Mouse (Mus musculus): ENCODE data around the gene Cacna2d3.
A peak's percentile ranks its signal among the peaks of the same experiment; 100 is the strongest.

The Cacna2d3 gene

DNA sequence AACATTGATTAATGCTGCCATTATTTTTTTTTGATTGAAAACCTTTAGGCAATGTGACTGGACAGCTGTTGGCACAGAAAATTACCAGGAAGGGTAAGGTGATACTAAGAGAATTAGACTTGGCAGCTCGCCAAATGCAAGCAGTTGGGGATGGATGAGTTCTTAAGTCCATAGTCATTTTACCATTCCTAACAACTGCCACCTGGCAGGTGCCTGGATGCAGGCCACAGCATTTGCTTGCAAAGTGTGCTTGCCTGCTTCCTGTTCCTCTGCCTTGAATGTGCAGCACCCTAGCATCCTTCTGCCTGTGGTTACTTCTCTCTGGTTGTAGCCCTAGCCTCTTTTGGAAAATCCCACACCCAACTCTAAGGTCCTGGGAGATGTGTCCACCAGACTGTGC lies 236.2 kb downstream of the Cacna2d3 start:
- DNase-seq (ENCODE audit: low spot score): no peak

GRCm38 (mm10) chr14:29478403-29478983 lies 243.2 kb downstream of the Cacna2d3 start:
- no peak for DNase-seq (ENCODE audit: low spot score)

GRCm38 (mm10) chr14:29464277-29464676 lies 257.4 kb downstream of the Cacna2d3 start:
- no peak for DNase-seq (ENCODE audit: low spot score)

- no peak for DNase-seq (ENCODE audit: low spot score)
These were observed 272.5 kb downstream of the Cacna2d3 start for GRCm38 (mm10) chr14:29449203-29449602.

DNA sequence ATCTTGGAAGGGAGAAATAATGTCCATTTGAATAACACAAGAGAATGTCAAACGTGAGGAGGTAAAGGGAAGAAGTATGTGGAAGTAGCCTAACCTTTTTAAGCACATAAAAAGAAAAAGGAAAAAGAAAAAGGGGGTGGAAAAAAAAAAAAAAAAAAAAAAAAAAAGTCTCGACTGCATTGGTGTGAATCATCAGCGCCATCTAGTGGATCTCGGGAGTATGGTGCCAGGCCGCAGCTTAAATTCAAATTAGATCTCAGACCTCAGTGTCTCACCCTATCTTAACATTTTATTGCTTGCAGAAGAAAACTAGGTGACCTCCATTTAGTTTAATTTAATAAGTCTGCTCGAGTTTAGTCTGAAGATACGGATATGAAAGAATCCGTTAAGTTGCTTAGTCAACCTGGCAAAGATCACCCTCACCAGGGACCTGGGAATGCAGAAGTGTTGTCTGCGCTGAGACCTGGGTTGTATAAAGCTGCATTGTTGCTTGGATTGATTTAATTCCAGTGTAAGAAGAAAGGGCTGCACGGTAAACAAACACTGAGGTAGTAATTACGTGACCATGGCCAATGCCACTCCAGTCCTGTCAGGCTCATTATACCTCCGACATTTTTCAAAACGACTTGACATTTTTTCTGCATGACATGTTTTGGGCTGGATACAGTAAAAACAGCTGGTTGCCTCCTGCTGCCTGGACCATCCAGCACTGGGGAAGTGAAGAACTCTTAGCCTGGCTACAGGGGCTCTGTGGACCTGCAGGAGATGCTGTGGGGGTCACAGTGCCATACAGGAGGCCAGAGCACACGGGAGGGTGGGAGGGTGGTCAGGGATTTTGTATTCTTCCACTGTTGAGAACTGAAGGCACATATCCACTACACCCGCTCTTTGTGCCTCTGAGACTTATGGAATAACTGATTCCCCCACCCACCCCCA lies 278.3 kb downstream of the Cacna2d3 start:
- peak; percentile 24 for DNase-seq (ENCODE audit: low spot score)

- DNase-seq (ENCODE audit: low spot score): no peak
These were observed 279.2 kb downstream of the Cacna2d3 start for GRCm38 (mm10) chr14:29442476-29442875.

DNA sequence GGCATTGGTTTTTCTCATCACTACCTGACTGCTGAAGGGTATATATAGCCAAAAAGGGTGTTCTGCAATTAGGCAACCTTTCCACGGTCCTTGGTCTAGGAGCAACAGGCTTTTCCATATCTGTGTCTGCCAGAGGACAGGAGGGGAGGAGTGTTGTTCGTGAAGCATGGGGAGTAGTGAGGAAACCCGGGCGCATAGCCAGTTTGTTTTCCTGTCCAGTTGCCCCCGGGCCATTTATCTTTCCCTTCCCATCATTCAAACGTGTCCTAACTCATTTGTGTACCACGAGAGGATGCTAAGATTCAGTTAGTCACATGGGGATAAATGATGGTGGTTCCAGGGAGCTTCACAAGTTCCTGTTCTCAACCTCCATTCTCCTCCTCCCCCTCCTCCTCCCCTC lies 283.0 kb downstream of the Cacna2d3 start:
- DNase-seq (ENCODE audit: low spot score): no peak

- no peak for DNase-seq (ENCODE audit: low spot score)
These were observed 283.4 kb downstream of the Cacna2d3 start for GRCm38 (mm10) chr14:29438251-29438650.

GRCm38 (mm10) chr14:29435203-29435602 lies 286.5 kb downstream of the Cacna2d3 start:
- no peak for DNase-seq (ENCODE audit: low spot score)

DNA sequence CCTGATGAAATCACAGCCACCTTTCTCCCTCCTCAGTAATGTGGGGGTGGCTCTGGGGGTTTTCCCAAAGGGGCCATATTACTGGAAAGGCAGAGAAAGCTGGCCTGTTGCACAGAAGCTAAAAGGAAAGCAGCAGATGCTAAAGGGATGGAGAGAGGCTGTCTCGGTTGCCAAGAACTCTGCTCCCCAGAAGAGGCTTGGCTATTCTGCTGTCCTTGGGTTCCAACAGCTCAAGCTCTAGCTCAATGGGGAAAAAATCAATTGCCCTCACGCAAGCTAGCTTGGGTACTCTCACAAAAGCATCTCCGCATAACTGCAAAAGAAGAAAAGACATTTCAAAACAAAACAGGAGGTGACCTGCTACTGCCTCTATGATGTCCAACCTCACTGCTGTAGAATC lies 287.9 kb downstream of the Cacna2d3 start:
- DNase-seq (ENCODE audit: low spot score): no peak

DNA sequence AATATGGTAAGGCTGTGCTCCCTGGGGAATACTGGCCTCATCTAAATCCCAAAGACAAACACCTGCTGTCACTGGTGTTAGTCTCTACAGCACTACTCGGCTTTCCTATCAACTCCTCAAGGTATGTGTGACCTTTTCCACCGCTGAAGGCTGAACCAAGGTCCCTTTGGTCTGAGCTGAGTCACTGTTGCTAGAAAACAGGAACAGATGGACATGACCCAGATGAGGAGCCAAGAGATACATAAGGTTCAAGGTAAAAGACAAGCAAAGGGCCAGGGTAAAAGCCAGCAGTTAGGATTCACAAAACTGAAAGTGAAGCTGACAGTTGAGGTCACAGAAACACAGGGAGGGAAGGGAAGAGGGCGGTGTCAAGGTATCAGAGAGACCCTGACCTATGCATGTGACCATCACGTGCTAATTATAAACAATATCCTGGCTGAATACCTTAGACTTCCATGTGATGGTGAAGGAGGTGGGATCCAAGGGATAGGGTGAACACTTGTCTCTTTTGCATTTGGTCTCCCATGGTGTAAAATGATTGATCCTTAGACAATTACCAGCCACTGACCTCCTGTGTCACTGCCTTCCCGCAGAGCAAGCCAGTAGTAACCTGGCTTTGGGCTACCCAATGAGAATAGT lies 288.5 kb downstream of the Cacna2d3 start:
- no peak for DNase-seq (ENCODE audit: low spot score)

- DNase-seq (ENCODE audit: low spot score): no peak
These were observed 291.9 kb downstream of the Cacna2d3 start for GRCm38 (mm10) chr14:29429788-29430187.

DNA sequence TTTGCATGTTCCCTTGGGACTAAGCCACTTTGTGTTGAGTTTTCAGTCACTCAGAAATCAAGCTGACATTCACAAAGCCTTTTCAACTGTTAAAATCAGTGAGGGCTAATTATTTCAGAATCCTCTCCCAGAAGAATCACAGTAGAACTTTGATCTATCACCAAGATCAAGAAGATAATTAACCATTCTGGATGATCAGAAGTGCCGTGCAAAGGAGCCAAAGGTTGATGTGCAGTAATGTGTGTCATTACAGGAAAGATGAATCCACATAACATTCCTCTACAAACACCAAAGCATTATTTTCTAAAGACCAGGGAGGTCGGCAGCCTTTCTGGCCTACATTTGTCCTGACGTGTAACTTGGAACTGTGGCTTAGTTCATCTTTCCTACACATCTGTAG lies 296.0 kb downstream of the Cacna2d3 start:
- no peak for DNase-seq (ENCODE audit: low spot score)

GRCm38 (mm10) chr14:29425208-29425607 lies 296.5 kb downstream of the Cacna2d3 start:
- no peak for DNase-seq (ENCODE audit: low spot score)

- no peak for DNase-seq (ENCODE audit: low spot score)
These were observed 315.8 kb downstream of the Cacna2d3 start for GRCm38 (mm10) chr14:29405878-29406165.

DNA sequence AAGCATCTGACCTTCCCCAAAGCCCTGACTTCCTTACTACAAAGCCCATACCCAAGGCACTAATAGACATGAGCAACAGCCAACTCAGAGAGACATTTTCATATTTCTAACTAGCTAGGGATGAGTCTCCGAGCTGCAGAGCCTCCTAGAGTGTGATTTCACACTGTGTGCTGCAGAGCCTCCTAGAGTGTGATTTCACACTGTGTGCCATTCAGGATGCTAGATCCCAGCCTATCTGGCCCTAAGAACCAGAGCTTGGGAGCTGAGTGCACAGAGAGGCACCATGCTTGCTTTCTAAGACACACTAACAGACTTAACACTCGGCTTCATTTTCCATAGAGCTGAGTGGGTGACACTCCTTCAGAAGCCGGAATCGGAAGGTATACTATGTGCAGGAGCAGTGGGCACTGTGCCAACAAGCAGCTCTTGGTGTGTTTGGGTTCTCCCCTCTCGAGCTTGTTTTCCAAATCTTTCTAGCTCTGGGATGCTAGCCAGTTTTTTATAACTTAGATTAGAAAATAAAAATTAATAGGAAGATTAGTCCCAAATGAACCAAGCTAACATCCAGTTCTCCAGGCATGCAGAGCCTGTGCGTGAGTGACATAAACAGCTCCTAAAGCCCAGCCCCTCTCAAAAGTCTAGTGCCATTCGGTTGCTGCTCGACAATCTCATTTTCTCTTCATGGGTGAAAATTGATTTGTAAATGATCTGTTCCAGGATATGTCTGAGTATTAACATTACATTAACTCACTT lies 316.4 kb downstream of the Cacna2d3 start:
- no peak for DNase-seq (ENCODE audit: low spot score)

- no peak for DNase-seq (ENCODE audit: low spot score)
These were observed 317.5 kb downstream of the Cacna2d3 start for GRCm38 (mm10) chr14:29403849-29404808.

GRCm38 (mm10) chr14:29402471-29402870 lies 319.2 kb downstream of the Cacna2d3 start:
- no peak for DNase-seq (ENCODE audit: low spot score)

GRCm38 (mm10) chr14:29393786-29394185 lies 327.9 kb downstream of the Cacna2d3 start:
- no peak for DNase-seq (ENCODE audit: low spot score)

DNA sequence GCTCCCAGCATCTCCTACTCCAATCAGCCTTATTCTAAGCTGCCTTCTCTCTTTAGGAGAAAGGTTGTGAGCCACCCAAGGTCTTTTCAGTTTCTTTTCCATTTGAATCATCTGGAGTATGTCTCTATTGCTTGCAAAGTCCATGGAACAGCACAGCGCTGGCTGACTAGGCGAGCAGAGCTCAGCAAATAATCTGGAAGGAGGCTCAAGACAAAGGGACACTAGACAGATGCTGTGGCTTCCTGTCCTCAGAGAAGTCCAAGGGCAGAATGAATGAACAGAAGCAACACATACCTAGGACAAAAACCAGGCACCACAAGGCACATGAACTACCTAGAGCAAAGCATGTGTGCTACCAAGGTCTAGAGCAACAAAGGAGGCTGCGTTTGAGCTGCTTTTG lies 328.8 kb downstream of the Cacna2d3 start:
- no peak for DNase-seq (ENCODE audit: low spot score)

DNA sequence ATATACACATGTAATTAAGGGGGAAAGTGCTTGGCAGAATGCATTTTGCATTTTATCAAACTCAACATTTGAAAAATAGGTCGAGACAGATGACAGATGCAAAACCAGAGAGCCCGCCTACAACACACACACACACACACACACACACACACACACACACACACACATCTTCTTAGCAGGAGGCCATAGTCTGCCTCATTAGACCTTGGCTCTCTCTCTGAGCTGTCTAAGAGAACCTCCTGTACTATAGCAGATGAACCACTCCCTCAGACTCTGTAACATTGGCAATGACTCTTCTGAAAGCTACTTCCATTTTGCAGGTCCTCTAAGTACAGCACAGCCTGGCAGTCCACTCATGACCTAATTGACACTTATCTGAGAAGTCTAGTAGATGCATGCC lies 330.2 kb downstream of the Cacna2d3 start:
- no peak for DNase-seq (ENCODE audit: low spot score)

Data from c-Kit-positive CD71-positive TER-119-positive erythroid progenitor cells, embryonic 14.5 days (primary cell).